Mouse (Mus musculus): Measurements from ENCODE around the gene Gm6904. TPM values are rescaled to one million over a fixed set of nuclear protein-coding genes. Genes with fewer than 3 reads are reported as not detected.

Gene Gm6904
- polyA plus RNA-seq, 1 experiment from 2014 or later: not detected

DNA sequence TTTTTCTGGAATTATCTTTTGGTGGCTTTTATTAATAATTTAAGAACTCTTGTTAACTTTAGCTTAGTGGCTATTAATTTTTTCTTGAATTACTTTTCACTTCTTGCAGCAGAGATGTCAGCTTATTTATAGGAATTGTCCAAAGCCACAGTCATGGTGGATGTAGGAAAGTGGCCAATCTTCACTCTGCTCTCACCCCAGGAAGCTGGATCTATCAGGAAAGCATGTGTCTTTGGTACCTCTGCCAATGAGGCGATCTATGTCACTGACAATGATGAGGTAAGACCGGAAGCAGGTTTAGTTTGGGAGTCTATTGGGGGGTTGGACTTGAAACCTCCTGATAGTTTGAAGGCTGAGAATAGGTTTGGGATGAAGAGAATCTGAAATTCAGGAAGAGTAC, 50.2 kb downstream of the Gm6904 start:
- Histone ChIP-seq H3K27ac (replicated peaks) (no peak overlapping the region), H3K4me3 (replicated peaks) (no peak overlapping the region), H3K9me3 (replicated peaks) (no peaks in the 10 kb centered on the region), H3K4me2 (no peak overlapping the region), H3K9ac (replicated peaks) (no peak overlapping the region), H3K27me3 (replicated peaks) (no peaks in the 10 kb centered on the region), H3K4me1 (peaks cover 19% of the 10 kb centered on the region), H3K36me3 (peaks cover 4% of the 10 kb centered on the region; the same call in 1 of the 2 replicates)
- WGBS: 96% methylated on average over 2 of the region's 2 CpGs
- ATAC-seq (ENCODE audit: low FRiP score): no peak

- no peak for ATAC-seq (ENCODE audit: low FRiP score)
These were observed 51.0 kb downstream of the Gm6904 start for GRCm38 (mm10) chr14:59209003-59209402.

GRCm38 (mm10) chr14:59205976-59206583, 53.9 kb downstream of the Gm6904 start:
- Histone ChIP-seq H3K9me3 (replicated peaks) (no peaks in the 10 kb centered on the region), H3K27ac (replicated peaks) (no peak overlapping the region), H3K36me3 (no peaks in the 10 kb centered on the region), H3K27me3 (replicated peaks) (no peaks in the 10 kb centered on the region), H3K4me3 (replicated peaks) (no peak overlapping the region), H3K4me2 (no peak overlapping the region), H3K9ac (replicated peaks) (no peak overlapping the region), H3K4me1 (peaks cover 41% of the 10 kb centered on the region)
- ATAC-seq (ENCODE audit: low FRiP score): no peak
- 43% methylated on average over 10 of the region's 10 CpGs for WGBS

More at GRCm38 (mm10) chr14:59209003-59209402, 51.0 kb downstream of the Gm6904 start:
- Histone ChIP-seq H3K27me3 (replicated peaks) (no peaks in the 10 kb centered on the region), H3K27ac (replicated peaks) (no peak overlapping the region), H3K9ac (replicated peaks) (no peak overlapping the region), H3K36me3 (peaks cover 4% of the 10 kb centered on the region; the same call in 1 of the 2 replicates), H3K4me3 (replicated peaks) (no peak overlapping the region), H3K4me1 (peaks cover 27% of the 10 kb centered on the region), H3K9me3 (replicated peaks) (no peaks in the 10 kb centered on the region), H3K4me2 (no peak overlapping the region)
- WGBS: 94% methylated on average over 7 of the region's 7 CpGs

DNA sequence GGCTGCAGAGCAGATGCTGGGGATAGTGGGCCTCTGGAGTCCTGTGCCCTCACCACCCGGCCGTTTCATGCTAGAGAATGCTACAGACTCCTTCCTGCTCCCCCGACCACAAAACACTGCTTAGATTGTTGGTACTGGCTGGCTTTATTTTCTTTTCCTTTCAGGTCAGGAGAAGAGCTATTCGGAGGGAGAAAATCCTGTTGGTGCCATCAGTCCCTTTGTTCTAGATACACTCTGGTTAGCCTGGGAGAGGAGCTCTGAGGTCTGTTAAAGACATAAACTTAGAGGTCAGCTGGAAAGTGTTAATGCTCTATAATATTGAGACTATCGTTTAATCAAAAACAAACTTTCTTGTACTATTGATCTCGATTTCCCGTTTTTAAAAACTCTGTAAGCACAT, 54.6 kb downstream of the Gm6904 start:
- Histone ChIP-seq H3K4me2 (peak overlapping the region; percentile 29), H3K36me3 (no peaks in the 10 kb centered on the region), H3K27me3 (replicated peaks) (no peaks in the 10 kb centered on the region), H3K27ac (replicated peaks) (no peak overlapping the region), H3K4me3 (replicated peaks) (no peak overlapping the region), H3K4me1 (peaks cover 41% of the 10 kb centered on the region), H3K9me3 (replicated peaks) (no peaks in the 10 kb centered on the region), H3K9ac (replicated peaks) (peak overlapping the region; percentile 11; the same call in 1 of the 2 replicates)
- ATAC-seq (ENCODE audit: low FRiP score): no peak
- WGBS: 21% methylated on average over 7 of the region's 7 CpGs

DNA sequence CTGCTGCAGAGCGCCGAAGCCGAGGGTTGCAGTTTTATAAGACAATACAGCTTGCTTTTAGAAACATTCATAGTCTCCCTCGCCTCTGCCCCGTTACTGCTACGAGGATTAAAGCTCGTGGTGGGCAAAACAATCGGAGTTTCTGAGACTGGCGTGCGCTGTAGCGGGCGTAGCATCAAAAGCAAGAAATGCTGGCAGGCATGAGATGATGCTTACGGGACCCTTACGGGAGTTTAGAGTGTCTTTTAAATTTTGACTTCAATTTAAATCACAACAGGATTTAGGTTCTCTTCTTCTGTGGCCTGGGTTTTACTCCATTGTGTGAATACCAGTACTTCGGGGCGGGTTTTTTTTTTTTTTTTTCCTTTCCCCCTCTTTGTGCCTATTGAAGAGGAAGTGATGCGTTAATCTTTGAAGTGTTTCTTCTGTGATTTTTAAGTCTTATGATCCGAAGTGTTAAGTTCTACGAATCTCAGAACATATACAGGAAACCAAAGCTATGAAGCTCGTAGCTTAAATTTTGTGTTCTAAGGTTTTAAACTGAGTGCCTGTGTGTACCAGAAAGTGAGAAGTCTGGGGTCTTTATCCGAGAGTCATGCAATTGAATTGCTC, 58.3 kb downstream of the Gm6904 start:
- Histone ChIP-seq H3K9me3 (replicated peaks) (no peaks in the 10 kb centered on the region), H3K4me2 (peak overlapping the region; percentile 96), H3K4me3 (replicated peaks) (peak overlapping the region; percentile 91), H3K27ac (replicated peaks) (peak overlapping the region; percentile 98), H3K36me3 (no peaks in the 10 kb centered on the region), H3K4me1 (peaks cover 38% of the 10 kb centered on the region), H3K9ac (replicated peaks) (peak overlapping the region; percentile 98), H3K27me3 (replicated peaks) (no peaks in the 10 kb centered on the region)
- WGBS: under 1% methylated on average over 21 of the region's 21 CpGs
- ATAC-seq (ENCODE audit: low FRiP score): no peak

- H3K9ac ChIP-seq (replicated peaks): peak within 1 kb of the TSS; percentile 98
- H3K4me2 ChIP-seq: peak within 1 kb of the TSS; percentile 96
- peaks cover 32% of the 10 kb centered on the region for H3K4me1 ChIP-seq
- H3K27me3 ChIP-seq (replicated peaks): no peaks in the 10 kb centered on the region
- H3K36me3 ChIP-seq: no peaks in the 10 kb centered on the region
- peak; percentile 95 for ATAC-seq (ENCODE audit: low FRiP score)
- WGBS: under 1% methylated on average over 94 of the region's 96 CpGs
- no peaks in the 10 kb centered on the region for H3K9me3 ChIP-seq (replicated peaks)
- H3K27ac ChIP-seq (replicated peaks): peak within 1 kb of the TSS; percentile 98
- H3K4me3 ChIP-seq (replicated peaks): peak within 1 kb of the TSS; percentile 91
These were observed 59.1 kb downstream of the Gm6904 start, which contains the start of gene Rcbtb1 for GRCm38 (mm10) chr14:59200711-59201603. Gene Rcbtb1 (plus strand): TSS chr14:59201209.

Other genes starting within 250 kb of the Gm6904 start
- gene 1700129C05Rik, start 117.3 kb downstream of the Gm6904 start, polyA plus RNA-seq (2015; fragmentation: Nextera tagmentation; extraction: Ambion mirVana): not detected in 2 replicates
- gene Gm5142, start 81.5 kb downstream of the Gm6904 start, polyA plus RNA-seq (2015; fragmentation: Nextera tagmentation; extraction: Ambion mirVana): not detected in 2 replicates
- 40.5 and 43.2 TPM in 2 replicates for gene Rcbtb1, start 59.0 kb downstream of the Gm6904 start, polyA plus RNA-seq (2015; fragmentation: Nextera tagmentation; extraction: Ambion mirVana)
- gene Phf11a, start 37.3 kb upstream of the Gm6904 start, polyA plus RNA-seq (2015; fragmentation: Nextera tagmentation; extraction: Ambion mirVana): 0.14 TPM in 1 of 2 replicates, not detected in the other
- 0.42 and 1.4 TPM in 2 replicates for gene Phf11b, start 81.1 kb upstream of the Gm6904 start, polyA plus RNA-seq (2015; fragmentation: Nextera tagmentation; extraction: Ambion mirVana)
- 0.50 and 1.3 TPM in 2 replicates for gene Phf11d, start 105.3 kb upstream of the Gm6904 start, polyA plus RNA-seq (2015; fragmentation: Nextera tagmentation; extraction: Ambion mirVana)
- 0.23 and 0.57 TPM in 2 replicates for gene Phf11c, start 135.2 kb upstream of the Gm6904 start, polyA plus RNA-seq (2015; fragmentation: Nextera tagmentation; extraction: Ambion mirVana)
- 3.9 and 7.1 TPM in 2 replicates for gene Setdb2, start 180.7 kb upstream of the Gm6904 start, polyA plus RNA-seq (2015; fragmentation: Nextera tagmentation; extraction: Ambion mirVana)
- gene Cab39l, start 180.8 kb upstream of the Gm6904 start, polyA plus RNA-seq (2015; fragmentation: Nextera tagmentation; extraction: Ambion mirVana): 19.8 and 25.1 TPM in 2 replicates

Measured in neural tube, embryonic 15.5 days (tissue).